Mouse (Mus musculus) myocyte (in vitro differentiated cells): Measurements from ENCODE around the gene Gm15517. TPM values are rescaled to one million over a fixed set of nuclear protein-coding genes. Genes with fewer than 3 reads are reported as not detected.
"Not testable (repeated sequence)": the region's sequence is repeated elsewhere in the genome, so short reads cannot be mapped to it uniquely, and the experiment has no call there.

Source experiments
- H3K27me3 ChIP-seq: one replicate; pipeline ENCODE4 v1.6.1; 2011; ENCODE audit not compliant: control insufficient read depth, insufficient read depth, insufficient read length
- H3K36me3 ChIP-seq: one replicate; pipeline ENCODE4 v1.6.1; 2011; ENCODE audit not compliant: control insufficient read depth, insufficient read depth
- H3K4me2 ChIP-seq: one replicate; pipeline ENCODE4 v1.6.1; 2011; ENCODE audit warnings: low read depth, control low read depth
- H3K4me3 ChIP-seq: one replicate; pipeline ENCODE4 v1.5.1; 2011; ENCODE audit warnings: mild to moderate bottlenecking, control low read depth, moderate library complexity
- H3K79me2 ChIP-seq: one replicate; pipeline ENCODE4 v1.6.1; 2011; ENCODE audit not compliant: control insufficient read depth, insufficient read depth
- H3ac ChIP-seq: one replicate; pipeline ENCODE4 v1.6.1; 2011; ENCODE audit not compliant: control insufficient read depth, insufficient read length
- CEBPB ChIP-seq: IDR thresholded peaks from 2 replicates; pipeline ENCODE4 v1.6.1; 2011; ENCODE audit warnings: mild to moderate bottlenecking, moderate library complexity; ENCODE audit not compliant: poor library complexity, insufficient read depth, severe bottlenecking
- E2F4 ChIP-seq: IDR thresholded peaks from one replicate; pipeline ENCODE4 v1.6.1; 2011; ENCODE audit warnings: mild to moderate bottlenecking, control low read depth, moderate library complexity; ENCODE audit not compliant: insufficient read depth
- MAX ChIP-seq: IDR thresholded peaks from one replicate; pipeline ENCODE4 v1.6.1; 2011; ENCODE audit warnings: low read depth, mild to moderate bottlenecking, control low read depth
- MYOD1 ChIP-seq, 3 experiments: IDR thresholded peaks; one replicate each; pipeline ENCODE4 v1.6.1; 2011; ENCODE audit warnings: control low read depth in 2 of 3, low read depth in 2 of 3, mild to moderate bottlenecking in 2 of 3, moderate library complexity in 1 of 3; ENCODE audit not compliant: insufficient read length in 2 of 3, control insufficient read depth in 1 of 3
- MYOG ChIP-seq, 3 experiments: IDR thresholded peaks; one replicate each; pipeline ENCODE4 v1.6.1; 2011; ENCODE audit warnings: control low read depth in 2 of 3, low read depth in 2 of 3, mild to moderate bottlenecking in 2 of 3; ENCODE audit not compliant: insufficient read length in 2 of 3, control insufficient read depth in 1 of 3, insufficient read depth in 1 of 3
- POLR2A ChIP-seq: IDR thresholded peaks from one replicate; pipeline ENCODE4 v1.6.1; 2011; ENCODE audit warnings: low read depth, mild to moderate bottlenecking, control low read depth, moderate library complexity; ENCODE audit not compliant: insufficient read length
- POLR2AphosphoS2 ChIP-seq: IDR thresholded peaks from one replicate; pipeline ENCODE4 v1.6.1; 2011; ENCODE audit warnings: low read depth, control low read depth; ENCODE audit not compliant: insufficient read length
- REST ChIP-seq: IDR thresholded peaks from one replicate; pipeline ENCODE4 v1.6.1; 2011; ENCODE audit warnings: mild to moderate bottlenecking, control low read depth, moderate library complexity; ENCODE audit not compliant: insufficient read depth, insufficient read length
- SRF ChIP-seq: IDR thresholded peaks from one replicate; pipeline ENCODE4 v1.6.1; 2011; ENCODE audit warnings: low read depth; ENCODE audit not compliant: control insufficient read depth, insufficient read length
- TCF12 ChIP-seq: IDR thresholded peaks from one replicate; pipeline ENCODE4 v1.6.1; 2011; ENCODE audit warnings: mild to moderate bottlenecking, control low read depth; ENCODE audit not compliant: poor library complexity, insufficient read depth, severe bottlenecking
- TCF3 ChIP-seq: IDR thresholded peaks from one replicate; pipeline ENCODE4 v1.6.1; 2011; ENCODE audit warnings: low read depth, control low read depth; ENCODE audit not compliant: insufficient read length
- USF1 ChIP-seq: IDR thresholded peaks from one replicate; pipeline ENCODE4 v1.6.1; 2011; ENCODE audit warnings: low read depth, mild to moderate bottlenecking, control low read depth, moderate library complexity
- polyA plus RNA-seq: library from polyadenylated mRNA; unstranded; fragments of >200 nt; fragmentation: generic; extraction: Trizol; gene quantifications from one replicate; pipeline ENCODE4 v1.2.1, GENCODE M21; 2012; ENCODE audit warnings: missing spikeins

Gm15517 gene
- polyA plus RNA-seq, 1 experiment, result not detected

DNA sequence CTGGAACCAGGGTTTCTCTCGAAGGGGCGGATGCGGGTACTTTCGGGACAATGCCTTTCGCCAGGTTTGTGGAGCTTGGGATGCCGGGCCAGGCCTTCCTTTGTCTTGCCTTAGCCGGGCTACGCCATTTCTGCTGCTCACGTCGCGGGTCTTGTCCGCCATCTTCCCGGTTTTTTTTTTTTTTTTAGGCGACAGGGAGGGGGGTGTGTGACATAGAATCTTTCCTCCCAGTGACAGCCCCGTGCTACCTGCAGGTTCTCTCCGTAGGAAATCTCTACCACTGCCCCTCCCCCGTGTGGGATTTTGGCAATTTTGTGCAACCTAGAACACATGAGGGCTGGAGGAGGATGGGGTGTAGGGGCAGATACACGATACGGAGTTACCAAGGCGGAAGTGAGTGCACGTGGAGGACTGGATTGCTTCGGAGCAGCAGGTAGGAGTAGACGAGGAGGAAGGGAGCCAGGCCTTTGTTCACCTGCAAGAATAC lies 14.2 kb upstream of the Gm15517 start:
- peak overlapping the region; percentile 61 for H3ac ChIP-seq
- H3K4me2 ChIP-seq, result peak overlapping the region; percentile 86
- H3K4me3 ChIP-seq, result peak overlapping the region; percentile 93
- H3K27me3 ChIP-seq, result no peaks in the 10 kb centered on the region
- TF ChIP-seq POLR2A, result no peak
- TF ChIP-seq MYOD1 (IDR thresholded peaks at IDR 0.05; ENCODE audit: control insufficient read depth in 1 of 3, insufficient read length in 2 of 3, low read depth in 2 of 3), result peak in 1 of 3 experiments; percentile 0
- peaks cover 31% of the 10 kb centered on the region for H3K79me2 ChIP-seq
- peaks cover 20% of the 10 kb centered on the region for H3K36me3 ChIP-seq

DNA sequence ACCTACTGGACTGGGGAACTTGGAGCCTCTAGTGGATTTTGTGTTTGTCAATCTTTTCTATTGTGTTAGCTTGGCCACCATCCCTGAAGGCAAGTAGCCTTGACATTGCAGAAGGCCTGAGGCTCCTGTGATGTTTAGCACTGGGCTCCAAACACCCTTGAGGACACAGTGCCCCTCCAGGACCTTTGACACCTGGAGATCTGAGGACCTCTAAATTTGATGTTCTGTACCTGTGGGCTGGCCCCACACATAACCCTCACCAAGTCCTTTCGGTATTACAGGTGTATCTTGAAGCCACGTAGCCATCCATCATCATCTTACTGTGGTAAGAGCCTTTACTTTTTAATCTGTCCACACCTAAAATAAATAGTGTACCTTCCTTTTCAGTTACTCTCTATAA lies 13.3 kb upstream of the Gm15517 start:
- peaks cover 31% of the 10 kb centered on the region for H3K79me2 ChIP-seq
- H3ac ChIP-seq, result no peak overlapping the region
- peaks cover 20% of the 10 kb centered on the region for H3K36me3 ChIP-seq
- H3K4me2 ChIP-seq, result peak overlapping the region; percentile 86
- TF ChIP-seq TCF3, result no peak
- no peak for TF ChIP-seq CEBPB
- TF ChIP-seq E2F4, result no peak
- TF ChIP-seq USF1, result no peak
- TF ChIP-seq MAX, result no peak
- no peak for TF ChIP-seq SRF
- no peak for TF ChIP-seq POLR2A
- TF ChIP-seq TCF12, result no peak
- TF ChIP-seq MYOG (IDR thresholded peaks at IDR 0.05; ENCODE audit: control insufficient read depth in 1 of 3, insufficient read depth in 1 of 3, insufficient read length in 2 of 3, low read depth in 2 of 3), result no peak
- no peak for TF ChIP-seq MYOD1 (IDR thresholded peaks at IDR 0.05; ENCODE audit: control insufficient read depth in 1 of 3, insufficient read length in 2 of 3, low read depth in 2 of 3)
- no peak for TF ChIP-seq POLR2AphosphoS2
- no peak for TF ChIP-seq REST
- peak overlapping the region; percentile 93 for H3K4me3 ChIP-seq
- H3K27me3 ChIP-seq, result no peaks in the 10 kb centered on the region

DNA sequence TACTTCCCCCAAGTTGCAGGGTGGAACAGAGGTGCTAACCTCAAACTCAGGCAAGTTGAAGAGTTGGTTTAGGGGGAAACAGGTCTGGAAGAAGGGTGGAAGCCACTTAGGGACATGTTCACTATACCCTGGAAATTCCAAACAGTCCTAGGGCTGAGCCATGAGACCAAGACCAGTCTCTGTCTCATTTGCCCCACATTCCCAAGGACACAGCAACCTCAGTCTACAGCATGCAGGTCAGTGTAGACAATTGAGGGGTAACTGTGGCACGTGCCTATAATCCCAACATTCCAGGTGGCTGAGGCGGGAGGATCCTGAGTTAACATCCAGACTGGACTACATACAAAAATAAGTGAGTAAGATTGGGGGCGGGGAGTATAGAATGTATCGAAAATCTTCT lies 12.0 kb upstream of the Gm15517 start:
- H3ac ChIP-seq, result no peak overlapping the region
- peaks cover 31% of the 10 kb centered on the region for H3K79me2 ChIP-seq
- TF ChIP-seq TCF12 (no peak), TCF3 (no peak), CEBPB (no peak), E2F4 (no peak), REST (no peak)
- no peaks in the 10 kb centered on the region for H3K27me3 ChIP-seq
- no peak overlapping the region for H3K4me3 ChIP-seq
- peaks cover 20% of the 10 kb centered on the region for H3K36me3 ChIP-seq
- no peak overlapping the region for H3K4me2 ChIP-seq

DNA sequence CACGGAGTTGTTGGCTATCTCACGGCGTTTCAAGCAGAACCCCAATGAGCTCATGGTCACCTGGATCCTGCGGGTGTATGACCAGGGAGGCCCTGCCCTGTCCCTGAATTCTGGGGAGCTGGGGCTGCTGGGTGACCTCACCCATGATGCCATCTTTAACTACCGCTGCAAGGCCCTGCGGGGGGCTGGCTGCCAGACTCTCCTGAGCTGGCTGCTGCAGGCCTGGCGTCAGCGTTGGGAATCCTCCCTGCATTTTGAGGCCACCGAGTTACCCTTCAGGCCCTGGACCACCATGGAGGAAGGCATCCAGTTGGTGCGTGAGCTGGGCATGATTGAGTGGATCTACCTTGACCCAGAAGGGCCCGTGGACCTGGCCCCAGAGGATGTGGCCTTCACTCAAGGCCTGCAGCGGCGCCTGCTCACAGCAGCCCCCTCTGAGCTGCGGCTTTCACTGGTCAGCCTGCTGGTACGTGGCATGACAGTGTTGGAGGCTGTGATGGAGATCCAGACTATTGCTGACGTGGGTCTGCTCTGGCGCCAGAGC lies 10.4 kb upstream of the Gm15517 start:
- H3K36me3 ChIP-seq, result peaks cover 20% of the 10 kb centered on the region
- TF ChIP-seq POLR2A, result peak; percentile 4

DNA sequence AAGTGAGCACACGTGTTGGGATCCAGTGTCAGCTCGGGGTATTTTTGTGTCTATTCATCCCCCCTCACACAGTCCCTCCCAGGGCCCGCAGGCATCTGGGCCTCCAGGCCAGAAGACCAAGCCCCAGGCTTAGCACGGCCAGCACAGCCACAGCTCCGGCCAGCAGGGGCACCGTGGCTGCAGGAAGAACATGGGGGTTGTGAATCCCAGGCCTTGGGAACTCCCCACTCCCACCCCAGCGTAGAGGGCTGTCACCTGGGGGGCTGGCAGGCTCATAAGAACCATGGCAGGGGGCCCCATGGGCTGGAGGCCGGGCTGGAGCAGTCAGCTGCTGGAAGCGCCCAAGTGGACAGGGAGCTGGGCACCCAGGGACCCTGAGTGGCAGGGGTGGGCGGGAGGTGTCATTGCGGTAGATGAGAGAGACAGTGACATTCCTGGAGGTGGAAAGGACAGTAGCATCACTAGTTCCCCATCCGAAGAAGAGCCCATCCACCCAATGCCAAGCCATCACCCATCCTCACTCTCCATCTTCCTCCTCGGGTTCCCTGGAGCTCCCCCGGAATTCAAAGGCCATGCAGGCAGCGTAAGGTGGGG lies 8.1 kb upstream of the Gm15517 start:
- Histone ChIP-seq H3K36me3 (peaks cover 19% of the 10 kb centered on the region), H3K27me3 (no peaks in the 10 kb centered on the region), H3K4me3 (no peak overlapping the region), H3ac (no peak overlapping the region), H3K4me2 (no peak overlapping the region), H3K79me2 (peaks cover 11% of the 10 kb centered on the region)
- no peak for TF ChIP-seq MAX
- no peak for TF ChIP-seq MYOD1 (IDR thresholded peaks at IDR 0.05; ENCODE audit: control insufficient read depth in 1 of 3, insufficient read length in 2 of 3, low read depth in 2 of 3)

More for the DNA sequence above, 10.4 kb upstream of the Gm15517 start:
- not testable (repeated sequence) for H3ac ChIP-seq, H3K27me3 ChIP-seq, H3K4me3 ChIP-seq, H3K4me2 ChIP-seq
- H3K79me2 ChIP-seq, result peaks cover 29% of the 10 kb centered on the region

DNA sequence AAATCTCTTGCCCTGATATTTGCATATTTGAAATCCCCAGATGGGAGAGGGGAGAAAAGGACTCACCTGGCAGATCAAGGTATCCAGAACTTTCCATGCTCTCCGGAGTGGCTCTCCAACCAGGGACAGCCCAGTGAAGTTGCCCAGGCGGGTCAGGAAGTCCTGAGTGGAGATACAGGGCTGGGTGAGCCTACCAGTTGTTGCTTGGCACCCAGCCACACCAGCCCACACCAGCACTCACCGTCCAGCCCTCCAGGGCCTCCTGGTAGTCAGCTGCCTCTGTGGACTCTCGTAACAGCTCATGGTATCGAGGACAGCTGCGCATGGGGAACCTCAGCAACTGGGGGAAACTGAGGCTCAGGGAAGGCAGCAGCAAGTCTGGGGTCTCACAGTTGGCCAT lies 6.3 kb upstream of the Gm15517 start:
- H3K36me3 ChIP-seq, result peaks cover 6% of the 10 kb centered on the region
- no peak overlapping the region for H3K4me2 ChIP-seq
- H3K27me3 ChIP-seq, result no peaks in the 10 kb centered on the region
- no peak overlapping the region for H3K4me3 ChIP-seq
- H3ac ChIP-seq, result no peak overlapping the region
- TF ChIP-seq CEBPB, result no peak
- peak; percentile 44 for TF ChIP-seq POLR2AphosphoS2
- TF ChIP-seq TCF3, result no peak
- no peak for TF ChIP-seq MAX
- no peak for TF ChIP-seq E2F4
- TF ChIP-seq MYOG (IDR thresholded peaks at IDR 0.05; ENCODE audit: control insufficient read depth in 1 of 3, insufficient read depth in 1 of 3, insufficient read length in 2 of 3, low read depth in 2 of 3), result peak in 2 of 3 experiments; percentile 88 to 90
- no peak for TF ChIP-seq TCF12
- TF ChIP-seq SRF, result no peak
- no peak for TF ChIP-seq REST
- TF ChIP-seq MYOD1 (IDR thresholded peaks at IDR 0.05; ENCODE audit: control insufficient read depth in 1 of 3, insufficient read length in 2 of 3, low read depth in 2 of 3), result peak in 2 of 3 experiments; percentile 56 to 74
- no peak for TF ChIP-seq USF1
- TF ChIP-seq POLR2A, result no peak
- H3K79me2 ChIP-seq, result no peaks in the 10 kb centered on the region
